Mouse (Mus musculus) CH12.LX (cell line): ENCODE data around the gene Gorasp1. TPM values are rescaled to one million over a fixed set of nuclear protein-coding genes. Genes with fewer than 3 reads are reported as not detected.

ENCODE experiments used
- DNase-seq: peaks from one replicate; pipeline ENCODE4 v3.0.0-alpha.2; 2013; ENCODE audit errors: extremely low read depth
- H3K27ac ChIP-seq: 2 replicates; pipeline ENCODE4 v1.5.1; 2012; ENCODE audit warnings: low read depth, mild to moderate bottlenecking, control low read depth, moderate library complexity; ENCODE audit not compliant: insufficient read depth
- H3K27me3 ChIP-seq: replicated peaks from 2 replicates; pipeline ENCODE3; 2012; ENCODE audit warnings: inconsistent platforms
- H3K36me3 ChIP-seq, 2 experiments: replicated peaks in 1 of 2; 2 replicates each; pipeline versions ENCODE3 to v1.6.1; 2012; ENCODE audit warnings: inconsistent platforms in 1 of 2, low read length in 1 of 2, mild to moderate bottlenecking in 1 of 2, mixed read lengths in 1 of 2, moderate library complexity in 1 of 2; ENCODE audit not compliant: control insufficient read depth in 1 of 2, insufficient read depth in 1 of 2
- H3K4me1 ChIP-seq, 2 experiments: 2 replicates each; pipeline ENCODE4 v1.6.1; 2012; ENCODE audit warnings: inconsistent platforms in 1 of 2, moderate library complexity in 1 of 2; ENCODE audit not compliant: insufficient read depth in 2 of 2, control insufficient read depth in 1 of 2
- H3K4me2 ChIP-seq: 2 replicates; pipeline ENCODE4 v1.6.1; 2012; ENCODE audit warnings: low read depth, mild to moderate bottlenecking, control low read depth; ENCODE audit not compliant: poor library complexity, insufficient read depth, severe bottlenecking
- H3K4me3 ChIP-seq, 3 experiments: fragments of 150-350 bp in 1 of 3; sonication (generic) in 1 of 3; replicated peaks in 1 of 3; 2 replicates each; pipeline versions ENCODE3 to v1.5.1; 2011 to 2012; ENCODE audit warnings: low read depth in 2 of 3, low read length in 2 of 3, mild to moderate bottlenecking in 2 of 3, moderate library complexity in 2 of 3, control low read depth in 1 of 3, improper control_type of control experiment in 1 of 3, inconsistent platforms in 1 of 3, mixed read lengths in 1 of 3; ENCODE audit not compliant: poor library complexity in 1 of 3
- H3K79me2 ChIP-seq: replicated peaks from 2 replicates; pipeline ENCODE4 v1.6.1; 2012; ENCODE audit warnings: mild to moderate bottlenecking, moderate library complexity; ENCODE audit not compliant: control insufficient read depth, poor library complexity, insufficient read depth, severe bottlenecking; ENCODE audit errors: extremely low read depth
- H3K9ac ChIP-seq: 2 replicates; pipeline ENCODE4 v1.6.1; 2012; ENCODE audit warnings: low read depth, mild to moderate bottlenecking, control low read depth, moderate library complexity; ENCODE audit not compliant: insufficient read depth
- H3K9me3 ChIP-seq: replicated peaks from 2 replicates; pipeline ENCODE3; 2012; ENCODE audit warnings: low read length, inconsistent platforms, mixed read lengths
- BHLHE40 ChIP-seq: IDR thresholded peaks from 2 replicates; pipeline ENCODE4 v1.6.1; 2011; ENCODE audit warnings: mild to moderate bottlenecking, low read depth, low read length, improper control_type of control experiment
- CHD1 ChIP-seq: IDR thresholded peaks from 2 replicates; pipeline ENCODE4 v1.6.1; 2012; ENCODE audit warnings: low read depth, low read length, improper control_type of control experiment, inconsistent platforms
- CHD2 ChIP-seq: IDR thresholded peaks from 2 replicates; pipeline ENCODE4 v1.6.1; 2011; ENCODE audit warnings: low read length, improper control_type of control experiment
- CTCF ChIP-seq, 2 experiments: IDR thresholded peaks in 1 of 2; conservative IDR thresholded peaks in 1 of 2; 2 replicates each; pipeline ENCODE4 v1.5.1; 2011 to 2012; ENCODE audit warnings: low read depth in 2 of 2, low read length in 2 of 2, improper control_type of control experiment in 1 of 2, inconsistent platforms in 1 of 2, mild to moderate bottlenecking in 1 of 2, moderate library complexity in 1 of 2
- E2F4 ChIP-seq: IDR thresholded peaks from 2 replicates; pipeline ENCODE4 v1.6.1; 2011; ENCODE audit warnings: low read depth, low read length, improper control_type of control experiment; ENCODE audit not compliant: insufficient replicate concordance
- GABPA ChIP-seq: IDR thresholded peaks from 2 replicates; pipeline ENCODE4 v1.6.1; 2012; ENCODE audit warnings: low read depth, low read length, improper control_type of control experiment, inconsistent platforms; ENCODE audit not compliant: insufficient replicate concordance
- HCFC1 ChIP-seq: IDR thresholded peaks from 2 replicates; pipeline ENCODE4 v1.6.1; 2012; ENCODE audit warnings: low read depth, mild to moderate bottlenecking, inconsistent platforms, low read length, improper control_type of control experiment
- IRF4 ChIP-seq: IDR thresholded peaks from 2 replicates; pipeline ENCODE4 v1.6.1; 2014; ENCODE audit warnings: low read depth, mild to moderate bottlenecking, inconsistent platforms, low read length, improper control_type of control experiment
- JUN ChIP-seq: IDR thresholded peaks from 2 replicates; pipeline ENCODE4 v1.6.1; 2011; ENCODE audit warnings: low read depth, mild to moderate bottlenecking, low read length, improper control_type of control experiment, moderate library complexity; ENCODE audit not compliant: insufficient read depth
- MAZ ChIP-seq: IDR thresholded peaks from 2 replicates; pipeline ENCODE4 v1.6.1; 2012; ENCODE audit warnings: low read depth, mild to moderate bottlenecking, inconsistent platforms, low read length, improper control_type of control experiment, moderate library complexity
- MEF2A ChIP-seq: IDR thresholded peaks from 2 replicates; pipeline ENCODE4 v1.6.1; 2014; ENCODE audit warnings: low read depth, mild to moderate bottlenecking, inconsistent platforms, low read length, improper control_type of control experiment, borderline replicate concordance
- NRF1 ChIP-seq: IDR thresholded peaks from 2 replicates; pipeline ENCODE4 v1.6.1; 2014; ENCODE audit warnings: low read depth, mild to moderate bottlenecking, inconsistent platforms, low read length, improper control_type of control experiment, moderate library complexity
- POLR2A ChIP-seq: IDR thresholded peaks from 2 replicates; pipeline ENCODE4 v1.6.1; 2011; ENCODE audit warnings: low read depth, mild to moderate bottlenecking, improper control_type of control experiment, low read length
- RAD21 ChIP-seq: IDR thresholded peaks from 2 replicates; pipeline ENCODE4 v1.6.1; 2011; ENCODE audit warnings: low read depth, mild to moderate bottlenecking, low read length, improper control_type of control experiment, moderate library complexity
- RCOR1 ChIP-seq: conservative IDR thresholded peaks from 2 replicates; pipeline ENCODE4 v1.6.1; 2012; ENCODE audit warnings: low read depth, mild to moderate bottlenecking, inconsistent platforms, low read length, improper control_type of control experiment
- SIN3A ChIP-seq: IDR thresholded peaks from 2 replicates; pipeline ENCODE4 v1.6.1; 2012; ENCODE audit warnings: low read length, improper control_type of control experiment, inconsistent platforms
- SMC3 ChIP-seq: IDR thresholded peaks from 2 replicates; pipeline ENCODE4 v1.6.1; 2011; ENCODE audit warnings: low read depth, low read length, improper control_type of control experiment
- TBP ChIP-seq: conservative IDR thresholded peaks from 2 replicates; pipeline ENCODE4 v1.6.1; 2011; ENCODE audit warnings: low read depth, low read length, improper control_type of control experiment
- TCF12 ChIP-seq: IDR thresholded peaks from 2 replicates; pipeline ENCODE4 v1.6.1; 2014; ENCODE audit warnings: low read depth, mild to moderate bottlenecking, inconsistent platforms, low read length, improper control_type of control experiment
- UBTF ChIP-seq: IDR thresholded peaks from 2 replicates; pipeline ENCODE4 v1.6.1; 2012; ENCODE audit warnings: low read depth, mild to moderate bottlenecking, inconsistent platforms, low read length, improper control_type of control experiment, moderate library complexity
- USF1 ChIP-seq: IDR thresholded peaks from 2 replicates; pipeline ENCODE4 v1.6.1; 2014; ENCODE audit warnings: low read depth, mild to moderate bottlenecking, inconsistent platforms, low read length, improper control_type of control experiment
- USF2 ChIP-seq: conservative IDR thresholded peaks from 2 replicates; pipeline ENCODE4 v1.6.1; 2011; ENCODE audit warnings: low read depth, low read length, improper control_type of control experiment
- ZKSCAN1 ChIP-seq: IDR thresholded peaks from 2 replicates; pipeline ENCODE4 v1.6.1; 2012; ENCODE audit warnings: low read depth, inconsistent platforms, low read length, improper control_type of control experiment, borderline replicate concordance
- ZNF384 ChIP-seq: IDR thresholded peaks from 2 replicates; pipeline ENCODE4 v1.6.1; 2012; ENCODE audit warnings: low read depth, low read length, improper control_type of control experiment, inconsistent platforms
- dilution Hi-C: fragments of 300-500 bp; cut with MboI; formaldehyde crosslinking; loops from 2 replicates; pipeline ENCODE4 v1.14.3; 2020; ENCODE audit warnings: low sequenced_read_pairs; ENCODE audit not compliant: extremely low pct_unique_long_range_greater_than_20kb, extremely low pct_ligation_motif_present
- in situ Hi-C: fragments of 300-500 bp; cut with MboI; formaldehyde crosslinking; loops from 3 replicates; pipeline ENCODE4 v1.14.3; 2019; ENCODE audit warnings: low sequenced_read_pairs, low pct_ligation_motif_present, low pct_unique_long_range_greater_than_20kb, mixed read lengths
- polyA plus RNA-seq: library from polyadenylated mRNA; unstranded; fragments of >175 nt; gene quantifications from 2 replicates; pipeline ENCODE4 v1.2.1, GENCODE M21; 2012; ENCODE audit warnings: low read depth; ENCODE audit not compliant: insufficient read length
- total RNA-seq, 2 experiments: library from RNA; depleted of rRNA; stranded (reverse); fragments of 300-350 nt in 1 of 2; fragments of >200 nt in 1 of 2; gene quantifications; 2 replicates each; pipeline ENCODE4 v1.2.3; 2012 to 2014

Gorasp1 gene
- total and polyA plus RNA-seq, 3 experiments = 8.7 to 12.6 (median 9.2) TPM

DNA sequence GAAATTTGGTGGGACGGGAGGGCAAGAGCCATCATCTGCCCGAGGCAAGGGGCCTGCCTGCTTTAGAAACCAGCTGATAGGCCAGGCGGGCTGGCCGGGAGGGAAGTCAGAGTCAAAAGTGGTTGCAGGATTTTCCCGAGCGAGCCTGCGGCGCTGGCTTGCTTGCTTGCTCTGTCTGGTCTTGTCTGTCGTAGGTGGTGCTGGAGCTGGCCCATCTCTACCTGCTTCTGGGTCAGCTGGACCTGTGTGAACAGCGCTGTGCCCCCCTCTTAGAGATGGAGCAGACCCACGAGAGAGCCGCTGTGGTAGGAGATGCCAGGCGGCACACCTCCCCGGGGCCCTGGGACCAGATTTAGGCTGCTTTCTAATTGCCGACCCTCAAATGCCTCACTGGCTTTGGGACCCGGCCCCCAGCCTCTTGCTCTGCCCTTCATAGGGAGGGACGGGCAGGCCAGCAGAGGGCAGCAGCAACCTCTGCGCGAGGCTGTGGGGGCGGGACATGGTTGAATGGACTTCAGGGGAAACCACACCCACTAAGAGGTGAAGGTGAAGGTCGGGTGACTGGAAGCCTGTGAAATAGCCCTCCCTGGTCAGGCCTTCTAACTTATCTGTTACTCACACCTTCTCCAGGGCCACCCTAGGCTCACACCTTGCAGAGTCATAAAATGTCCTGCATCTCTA lies 25.8 kb upstream of the Gorasp1 start:
- dilution Hi-C loops (no loop called here), in situ Hi-C loops (no loop called here)
- Histone ChIP-seq H3K79me2 (no peaks in the 10 kb centered on the region), H3K4me1 (peaks cover 8 to 18% of the 10 kb centered on the region in 2 experiments), H3K4me2 (peak overlapping the region; percentile 9; the same call in 1 of the 2 replicates), H3K27ac (no peak overlapping the region), H3K27me3 (peaks cover 5% of the 10 kb centered on the region), H3K36me3 (no peaks in the 10 kb centered on the region), H3K4me3 (no peak overlapping the region), H3K9me3 (no peaks in the 10 kb centered on the region), H3K9ac (no peak overlapping the region)
- TF ChIP-seq HCFC1 (no peak), RAD21 (peak; percentile 86), GABPA (no peak), SMC3 (peak; percentile 88), USF2 (no peak), MAZ (peak; percentile 66), CHD1 (no peak), UBTF (no peak), CTCF (conservative IDR thresholded peaks at IDR 0.05 in 1 of 2, IDR thresholded peaks at IDR 0.05 in 1 of 2; ENCODE audit: low read depth in 2 of 2, low read length in 2 of 2) (peak; percentile 23 to 92; a peak in 2 of 4 replicates), POLR2A (no peak), RCOR1 (no peak), BHLHE40 (peak; percentile 75)
- TF ChIP-seq, all 38 proteins: peak for 5
- peak; percentile 71 for DNase-seq

DNA sequence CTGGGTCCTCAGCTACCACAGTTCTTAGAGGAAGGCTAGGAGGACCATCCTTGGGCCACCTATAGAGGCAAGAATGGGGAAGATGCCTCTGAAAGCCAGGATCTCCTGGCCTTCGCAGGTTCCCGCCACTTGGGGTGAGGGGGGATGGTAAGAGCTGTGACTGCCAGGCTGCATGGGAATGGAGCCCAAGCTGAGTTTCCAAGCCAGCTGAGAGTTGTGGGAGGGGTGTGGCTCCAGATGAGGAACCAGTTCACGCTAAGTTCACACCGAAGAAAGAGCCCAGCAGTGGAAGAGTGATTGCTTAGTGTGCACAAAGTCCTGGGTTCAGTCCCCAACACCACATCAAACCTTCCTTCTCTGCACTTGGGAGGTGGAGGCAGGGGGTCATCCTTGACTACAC lies 24.9 kb upstream of the Gorasp1 start:
- in situ Hi-C loops (no loop called here), dilution Hi-C loops (no loop called here)
- Histone ChIP-seq H3K27me3 (peaks cover 5% of the 10 kb centered on the region), H3K4me3 (no peak overlapping the region), H3K4me1 (peaks cover 8 to 18% of the 10 kb centered on the region in 2 experiments), H3K79me2 (no peaks in the 10 kb centered on the region), H3K9ac (no peak overlapping the region), H3K36me3 (no peaks in the 10 kb centered on the region), H3K4me2 (no peak overlapping the region), H3K27ac (no peak overlapping the region), H3K9me3 (no peaks in the 10 kb centered on the region)
- TF ChIP-seq SMC3 (no peak), HCFC1 (no peak), CHD2 (no peak), RCOR1 (no peak), USF2 (no peak), TCF12 (no peak), MAZ (no peak), JUN (no peak), RAD21 (no peak), MEF2A (no peak), ZKSCAN1 (no peak), NRF1 (no peak), ZNF384 (no peak), SIN3A (no peak), IRF4 (no peak), E2F4 (no peak), USF1 (no peak), BHLHE40 (no peak), TBP (no peak)
- DNase-seq = no peak
